Mouse (Mus musculus) testis, adult 10 weeks (tissue): ENCODE results near the gene Exoc3l2. TPM values are rescaled to one million over a fixed set of nuclear protein-coding genes. Genes with fewer than 3 reads are reported as not detected.

Experiments used
- polyA plus RNA-seq: library from polyadenylated mRNA; stranded (reverse); fragments of 350-450 nt; fragmentation: Illumina TruSeq; extraction: RNeasy Lipid Tissue Mini Kit (QIAGEN cat#74804); gene quantifications from one replicate; pipeline ENCODE4 v1.2.3, GENCODE M21; 2014; ENCODE audit warnings: low read depth, low replicate concordance

Gene Exoc3l2
- 2.0 TPM for polyA plus RNA-seq

DNA sequence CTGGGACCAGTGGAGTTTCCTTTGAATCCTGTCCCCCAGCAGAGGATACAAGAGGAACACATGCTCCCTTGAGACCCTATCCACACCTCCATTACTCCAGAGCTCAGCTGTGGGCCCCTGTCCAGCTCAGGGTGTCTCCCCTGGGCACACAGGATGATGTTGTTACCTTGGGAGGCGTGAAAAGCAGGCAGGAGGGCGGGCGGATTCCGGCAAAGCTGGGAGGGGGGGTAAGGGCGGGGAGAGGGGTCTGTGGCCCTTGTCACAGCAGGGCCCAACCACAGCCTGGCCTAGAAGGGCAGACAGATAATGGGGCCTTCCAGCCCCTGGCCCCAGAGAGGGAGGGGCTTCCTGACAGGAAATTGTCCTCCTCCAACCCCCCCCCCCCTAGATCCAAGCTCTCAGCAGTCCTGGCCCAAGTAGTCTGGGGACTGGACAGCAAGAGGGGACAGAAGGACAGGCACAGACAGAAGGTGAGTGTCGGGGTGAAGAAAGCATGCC, at the start of gene Exoc3l2:
Exoc3l2 (plus strand) TSS at position 448 of the 498 bp plus-strand sequence.

DNA sequence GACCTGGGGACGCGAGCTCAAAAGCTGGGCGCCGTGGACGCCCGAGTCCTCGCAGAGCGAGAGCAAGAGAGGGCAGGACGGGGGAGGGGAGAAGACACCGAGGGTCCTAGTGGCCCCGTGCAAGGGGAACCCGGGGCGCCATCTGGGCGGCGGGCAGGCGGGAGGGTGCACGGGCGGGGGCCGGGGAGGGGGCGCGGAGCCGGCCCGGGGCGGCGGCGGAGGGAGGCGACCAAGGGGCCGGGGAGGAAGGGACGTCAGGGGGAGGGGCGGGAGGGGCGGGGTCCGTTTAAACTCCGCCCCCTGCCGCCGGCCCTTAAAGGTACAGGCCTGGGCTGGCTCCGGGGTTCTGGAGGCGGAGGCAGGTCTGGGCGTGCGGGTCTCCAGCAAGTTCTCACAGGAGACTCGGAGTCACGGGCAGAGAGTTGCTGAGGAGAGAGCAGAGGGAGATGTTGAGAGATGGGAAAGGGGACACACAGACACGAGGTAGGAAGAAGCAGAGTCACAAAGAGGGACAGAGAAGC, 4.5 kb upstream of the Exoc3l2 start, which contains the start of gene Mark4:
Mark4 (minus strand) TSS at position 231 of the 521 bp plus-strand sequence.

DNA sequence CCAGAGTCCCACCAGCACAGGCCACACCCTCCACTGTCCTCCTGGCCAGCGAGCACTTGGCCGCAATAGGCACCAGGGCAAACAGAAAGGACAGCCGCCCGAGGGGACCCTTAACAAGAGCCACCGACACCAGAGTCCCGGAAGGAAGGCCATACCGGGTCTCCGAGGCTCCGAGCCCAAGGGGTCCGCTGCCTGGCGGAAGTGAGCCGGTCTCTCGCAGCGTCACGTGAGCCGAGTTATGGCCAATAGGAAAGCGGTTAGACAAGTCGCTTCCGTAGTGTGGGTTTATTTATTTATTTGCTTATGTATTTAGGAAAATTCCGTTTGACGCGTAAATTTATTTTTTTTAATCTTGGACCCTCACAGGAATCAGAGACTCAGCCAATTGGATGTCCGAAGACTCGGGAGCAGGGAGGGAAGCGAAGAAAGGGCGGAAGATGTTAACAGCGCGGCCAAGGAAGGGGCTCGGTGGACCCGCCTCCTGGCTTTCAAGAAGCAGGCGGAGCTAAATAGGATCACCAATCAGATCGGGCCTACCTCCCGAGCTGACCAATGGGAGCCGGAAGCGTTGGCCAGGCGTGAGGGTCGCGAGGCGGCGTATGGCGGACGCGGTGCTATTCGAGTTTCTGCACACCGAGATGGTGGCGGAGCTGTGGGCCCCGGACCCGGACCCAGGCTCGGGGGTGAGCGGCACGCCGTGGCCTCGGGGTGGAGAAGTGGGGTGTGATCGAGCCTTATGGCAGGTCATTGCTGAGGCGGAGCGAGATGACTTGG, 45.2 kb downstream of the Exoc3l2 start, which contains the start of the genes Bloc1s3 and Trappc6a:
Bloc1s3 (minus strand) TSS at position 218 of the 774 bp plus-strand sequence.
Trappc6a (plus strand) TSS at position 246 of the 774 bp plus-strand sequence.

DNA sequence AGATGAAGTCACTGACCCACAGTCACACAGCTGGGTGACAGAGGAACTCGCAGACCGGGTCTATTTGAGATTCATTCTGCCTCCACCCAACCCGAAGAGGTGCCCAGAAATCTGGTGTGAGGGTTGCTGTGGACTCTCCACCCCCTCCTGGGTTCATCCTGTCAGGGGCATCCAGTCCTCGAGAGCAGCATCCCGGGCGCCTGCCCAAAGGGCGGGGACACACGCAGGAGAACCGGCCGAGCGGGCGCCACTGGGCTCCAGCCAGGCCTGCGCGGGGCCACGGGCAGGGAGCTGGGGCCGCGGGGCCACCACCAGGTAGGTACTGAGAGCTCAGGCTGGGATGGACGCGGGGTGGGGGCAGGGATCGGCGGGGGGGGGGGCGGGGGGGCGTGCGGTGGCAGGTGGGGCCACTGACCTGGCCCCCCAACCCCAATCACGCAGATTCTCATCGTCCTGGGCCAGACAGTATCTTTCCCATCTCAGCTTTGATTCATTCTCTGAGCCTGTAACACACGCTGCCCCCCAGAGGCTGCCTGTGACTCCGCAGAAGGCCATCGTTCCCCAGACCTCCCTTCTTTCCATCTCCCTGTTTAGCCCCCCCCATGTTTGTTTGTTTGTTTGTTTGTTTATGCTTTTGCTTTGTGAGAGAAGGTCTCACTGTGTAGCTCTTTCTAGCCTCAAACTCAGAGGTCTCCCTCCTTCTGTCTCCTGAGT, 54.7 kb downstream of the Exoc3l2 start, which contains the start of gene Nkpd1:
Nkpd1 (plus strand) TSS at position 187 of the 714 bp plus-strand sequence.

Other genes starting within 250 kb of the Exoc3l2 start
- gene Opa3, start 235.0 kb upstream of the Exoc3l2 start, polyA plus RNA-seq: 3.4 TPM
- gene Vasp, start 191.5 kb upstream of the Exoc3l2 start, polyA plus RNA-seq: 50.9 TPM
- gene Ppm1n, start 183.3 kb upstream of the Exoc3l2 start, polyA plus RNA-seq: not detected
- gene Rtn2, start 180.7 kb upstream of the Exoc3l2 start, polyA plus RNA-seq: 0.62 TPM
- gene Fosb, start 153.3 kb upstream of the Exoc3l2 start, polyA plus RNA-seq: 0.28 TPM
- gene Ercc1, start 118.6 kb upstream of the Exoc3l2 start, polyA plus RNA-seq: 0.92 TPM
- gene Cd3eap, start 103.8 kb upstream of the Exoc3l2 start, polyA plus RNA-seq: 0.87 TPM
- 1.0 TPM for gene Ppp1r13l, start 103.6 kb upstream of the Exoc3l2 start, polyA plus RNA-seq
- gene Ercc2, start 81.3 kb upstream of the Exoc3l2 start, polyA plus RNA-seq: 0.67 TPM
- not detected for gene Klc3, start 59.2 kb upstream of the Exoc3l2 start, polyA plus RNA-seq
- gene Ckm, start 58.6 kb upstream of the Exoc3l2 start, polyA plus RNA-seq: not detected
- gene Mark4, start 4.5 kb upstream of the Exoc3l2 start, polyA plus RNA-seq: 1.4 TPM
- gene Bloc1s3, start 45.0 kb downstream of the Exoc3l2 start, polyA plus RNA-seq: 2.0 TPM
- gene Trappc6a, start 45.1 kb downstream of the Exoc3l2 start, polyA plus RNA-seq: not detected
- not detected for gene Nkpd1, start 54.5 kb downstream of the Exoc3l2 start, polyA plus RNA-seq
- gene Ppp1r37, start 99.7 kb downstream of the Exoc3l2 start, polyA plus RNA-seq: 0.43 TPM
- not detected for gene Zfp296, start 114.0 kb downstream of the Exoc3l2 start, polyA plus RNA-seq
- gene Gemin7, start 114.3 kb downstream of the Exoc3l2 start, polyA plus RNA-seq: 12.5 TPM
- 3.3 TPM for gene Clasrp, start 141.2 kb downstream of the Exoc3l2 start, polyA plus RNA-seq
- gene Relb, start 166.1 kb downstream of the Exoc3l2 start, polyA plus RNA-seq: 0.39 TPM
- gene Clptm1, start 201.7 kb downstream of the Exoc3l2 start, polyA plus RNA-seq: 17.7 TPM
- not detected for gene Apoc2, start 214.6 kb downstream of the Exoc3l2 start, polyA plus RNA-seq
- not detected for gene Gm44805, start 218.1 kb downstream of the Exoc3l2 start, polyA plus RNA-seq
- gene Apoc4, start 218.1 kb downstream of the Exoc3l2 start, polyA plus RNA-seq: not detected
- gene Apoc1, start 229.3 kb downstream of the Exoc3l2 start, polyA plus RNA-seq: 9.0 TPM
- 3.0 TPM for gene Apoe, start 235.9 kb downstream of the Exoc3l2 start, polyA plus RNA-seq